In genomic region chr7:4752821-4753570, GRCm38 (mm10) we compare ENCODE assay signal across 9 mouse cellular contexts. TPM values are rescaled to one million over a fixed set of nuclear protein-coding genes. Genes with fewer than 3 reads are reported as not detected.
DNase-seq lines count a peak whose midpoint lies in the region; ATAC-seq and TF ChIP-seq lines count a peak whose summit lies in the region.
"Had no signal": no experiment of that assay in that cellular context is flagged by ENCODE, and none has a peak within 500 bp of the region (broad histone marks: within the 10 kb centered on the region; RNA-seq: fewer than 3 reads in every experiment).

Gene Cox6b2, minus strand, starts transcription at chr7:4753094.

- peak; percentile 86 for ATAC-seq in heart, postnatal 0 days (ENCODE audit: insufficient read depth, low read depth)
- peak; percentile 84 for ATAC-seq in liver, postnatal 0 days
- peak; percentile 94 for ATAC-seq in neural tube, embryonic 13.5 days (ENCODE audit: low read depth)
- peak; percentile 88 for ATAC-seq in stomach, postnatal 0 days (ENCODE audit: low FRiP score, low TSS enrichment)
- ATAC-seq: Patski had no signal

- no peak for TF ChIP-seq EP300 in heart, postnatal 0 days (IDR thresholded peaks at IDR 0.05; ENCODE audit: low read depth)
- TF ChIP-seq EP300 in liver, postnatal 0 days (IDR thresholded peaks at IDR 0.05; ENCODE audit: low read depth): no peak
- TF ChIP-seq EP300 in stomach, postnatal 0 days (optimal IDR thresholded peaks at IDR 0.05): no peak

- TF ChIP-seq CTCF in heart, postnatal 0 days (IDR thresholded peaks at IDR 0.05; ENCODE audit: low read depth): no peak
- TF ChIP-seq CTCF in liver, postnatal 0 days (IDR thresholded peaks at IDR 0.05; ENCODE audit: low read depth): 0 out of 2 replicates have a peak, but pooled peaks have one; percentile 4
- no peak for TF ChIP-seq CTCF in stomach, postnatal 0 days (IDR thresholded peaks at IDR 0.05; ENCODE audit: low read depth)

- H3K36me3 ChIP-seq in forebrain, embryonic 10.5 days (replicated peaks): peaks cover 3% of the 10 kb centered on the region
- H3K36me3 ChIP-seq in heart, postnatal 0 days (replicated peaks; ENCODE audit: control insufficient read depth, insufficient read depth, low read length): no peaks in the 10 kb centered on the region
- H3K36me3 ChIP-seq in liver, postnatal 0 days (replicated peaks; ENCODE audit: insufficient read depth, low read length): peaks cover 2% of the 10 kb centered on the region; the same call in 1 of the 2 replicates
- 0 out of 2 replicates have a peak, but pooled peaks cover 5% of the 10 kb centered on the region for H3K36me3 ChIP-seq in neural tube, embryonic 13.5 days
- H3K36me3 ChIP-seq in stomach, postnatal 0 days (ENCODE audit: control insufficient read depth, insufficient read depth, low read length): no peaks in the 10 kb centered on the region

- peak within 1 kb of the TSS; percentile 83 for H3K27ac ChIP-seq in forebrain, embryonic 10.5 days
- no peak within 1 kb of the TSS for H3K27ac ChIP-seq in heart, postnatal 0 days (ENCODE audit: low read depth)
- H3K27ac ChIP-seq in liver, postnatal 0 days (ENCODE audit: low read depth): peak within 1 kb of the TSS; percentile 49
- no peak within 1 kb of the TSS for H3K27ac ChIP-seq in neural tube, embryonic 13.5 days (replicated peaks)
- H3K27ac ChIP-seq in stomach, postnatal 0 days (replicated peaks): peak within 1 kb of the TSS; percentile 65; the same call in 1 of the 2 replicates

- peak within 1 kb of the TSS; percentile 55 for H3K4me3 ChIP-seq in forebrain, embryonic 10.5 days
- peak within 1 kb of the TSS; percentile 40 for H3K4me3 ChIP-seq in heart, postnatal 0 days (ENCODE audit: low read depth, low read length)
- peak within 1 kb of the TSS; percentile 51 for H3K4me3 ChIP-seq in liver, postnatal 0 days (ENCODE audit: low read depth, low read length)
- peak within 1 kb of the TSS; percentile 35 for H3K4me3 ChIP-seq in neural tube, embryonic 13.5 days
- H3K4me3 ChIP-seq in stomach, postnatal 0 days (ENCODE audit: low read depth, low read length): peak within 1 kb of the TSS; percentile 43

- peaks cover 26% of the 10 kb centered on the region for H3K4me1 ChIP-seq in forebrain, embryonic 10.5 days
- H3K4me1 ChIP-seq in heart, postnatal 0 days (ENCODE audit: control insufficient read depth, insufficient read depth): peaks cover 13% of the 10 kb centered on the region
- H3K4me1 ChIP-seq in liver, postnatal 0 days (ENCODE audit: insufficient read depth): peaks cover 39% of the 10 kb centered on the region
- peaks cover 21% of the 10 kb centered on the region for H3K4me1 ChIP-seq in neural tube, embryonic 13.5 days (replicated peaks)
- H3K4me1 ChIP-seq in stomach, postnatal 0 days (replicated peaks; ENCODE audit: control insufficient read depth, insufficient read depth): peaks cover 5% of the 10 kb centered on the region

- peak within 1 kb of the TSS; percentile 58 for H3K4me2 ChIP-seq in heart, postnatal 0 days (ENCODE audit: low read depth, low read length)
- peak within 1 kb of the TSS; percentile 76 for H3K4me2 ChIP-seq in liver, postnatal 0 days (ENCODE audit: low read depth, low read length)
- peak within 1 kb of the TSS; percentile 55 for H3K4me2 ChIP-seq in neural tube, embryonic 13.5 days
- H3K4me2 ChIP-seq in stomach, postnatal 0 days (replicated peaks; ENCODE audit: low read depth): peak within 1 kb of the TSS; percentile 65

- H3K27me3 ChIP-seq in forebrain, embryonic 10.5 days (ENCODE audit: poor library complexity, severe bottlenecking): peaks cover 19% of the 10 kb centered on the region
- H3K27me3 ChIP-seq in heart, postnatal 0 days (ENCODE audit: control insufficient read depth, insufficient read depth, low read length): no peaks in the 10 kb centered on the region
- no peaks in the 10 kb centered on the region for H3K27me3 ChIP-seq in liver, postnatal 0 days (ENCODE audit: insufficient read depth, low read length)
- no peaks in the 10 kb centered on the region; the same call in 1 of the 2 replicates for H3K27me3 ChIP-seq in neural tube, embryonic 13.5 days
- no peaks in the 10 kb centered on the region for H3K27me3 ChIP-seq in stomach, postnatal 0 days (ENCODE audit: control insufficient read depth, insufficient read depth, low read length)
- H3K27me3 ChIP-seq: Patski had no signal

- H3K9me3 ChIP-seq in forebrain, embryonic 10.5 days: peaks cover 10% of the 10 kb centered on the region; the same call in 1 of the 2 replicates
- no peaks in the 10 kb centered on the region for H3K9me3 ChIP-seq in heart, postnatal 0 days (replicated peaks; ENCODE audit: control insufficient read depth, low read length)
- no peaks in the 10 kb centered on the region for H3K9me3 ChIP-seq in liver, postnatal 0 days (ENCODE audit: low read length)
- H3K9me3 ChIP-seq in neural tube, embryonic 13.5 days: no peaks in the 10 kb centered on the region
- no peaks in the 10 kb centered on the region for H3K9me3 ChIP-seq in stomach, postnatal 0 days (ENCODE audit: control insufficient read depth, low read length)

- peak; percentile 77 for DNase-seq in CD4-positive helper T cell, adult 2 months (ENCODE audit: low read depth, low spot score)
- peak in 1 of 2 experiments; percentile 77 for DNase-seq in adrenal gland, postnatal 4 days (ENCODE audit: low spot score in 2 of 2)
- peak; percentile 89 for DNase-seq in forebrain, embryonic 10.5 days (ENCODE audit: extremely low spot score, low spot score)
- DNase-seq in heart, postnatal 0 days (ENCODE audit: low spot score): peak; percentile 73
- DNase-seq in kidney, postnatal 14 days: peak; percentile 92
- peak; percentile 90 for DNase-seq in liver, postnatal 0 days
- peak; percentile 85 for DNase-seq in stomach, postnatal 0 days (ENCODE audit: low spot score)

- peak within 1 kb of the TSS; percentile 25; the same call in 1 of the 2 replicates for H3K9ac ChIP-seq in heart, postnatal 0 days (replicated peaks; ENCODE audit: low read depth, low read length)
- peak within 1 kb of the TSS; percentile 66 for H3K9ac ChIP-seq in liver, postnatal 0 days (replicated peaks)
- H3K9ac ChIP-seq in neural tube, embryonic 13.5 days: peak within 1 kb of the TSS; percentile 49
- H3K9ac ChIP-seq in stomach, postnatal 0 days (ENCODE audit: low read length): peak within 1 kb of the TSS; percentile 54

- 4% methylated on average over 24 of the region's 24 CpGs for WGBS in forebrain, embryonic 10.5 days
- WGBS in heart, postnatal 0 days: 3% methylated on average over 24 of the region's 24 CpGs
- WGBS in liver, postnatal 0 days (ENCODE audit: insufficient replicate concordance): 7% methylated on average over 24 of the region's 24 CpGs
- WGBS in neural tube, embryonic 13.5 days: 3% methylated on average over 24 of the region's 24 CpGs
- WGBS in stomach, postnatal 0 days: 5% methylated on average over 24 of the region's 24 CpGs

RNA-seq across cellular contexts. Expression of gene Cox6b2, which starts in this region (rescaled TPM):
- 10 to 100 TPM; 36.6 to 40.4 TPM for total RNA-seq in adrenal gland, postnatal 4 days (2021)
- 40.4 and 44.2 TPM in 2 replicates for polyA plus RNA-seq in forebrain, embryonic 10.5 days (2016; fragmentation: Nextera tagmentation; extraction: Ambion mirVana)
- total RNA-seq in heart, postnatal 0 days (2014; rRNA removed; ENCODE audit: low replicate concordance): 20.8 TPM in 1 of 2 replicates, not detected in the other
- 27.1 and 27.8 TPM in 2 replicates for polyA plus RNA-seq in heart, postnatal 0 days (2015; fragmentation: Nextera tagmentation; extraction: Ambion mirVana)
- polyA plus RNA-seq in liver, postnatal 0 days (2015; fragmentation: Nextera tagmentation; extraction: Ambion mirVana): 63.8 and 68.7 TPM in 2 replicates
- polyA plus RNA-seq in neural tube, embryonic 13.5 days (2015; fragmentation: Nextera tagmentation; extraction: Ambion mirVana): 18.9 and 19.0 TPM in 2 replicates
- polyA plus RNA-seq in stomach, postnatal 0 days (2015; fragmentation: Nextera tagmentation; extraction: Ambion mirVana): 43.1 and 46.5 TPM in 2 replicates
- polyA plus RNA-seq: Patski had no signal

Comparison
In these comparisons a context has a peak if more than half of its experiments do, and no peak if none do; other contexts are left out.
1. H3K27ac ChIP-seq: peak in forebrain, embryonic 10.5 days (single experiment), liver, postnatal 0 days (single experiment) and stomach, postnatal 0 days (single experiment); none in heart, postnatal 0 days (single experiment) and neural tube, embryonic 13.5 days (single experiment).
2. Peak in every context shown above with its lines, with median percentiles within 50 percentile points of each other: H3K4me3 ChIP-seq, ATAC-seq, H3K4me2 ChIP-seq and H3K9ac ChIP-seq.